ENCODE assay signal across 8 mouse cellular contexts in genomic region chr12:65037546-65037937, GRCm38 (mm10). TPM values are rescaled to one million over a fixed set of nuclear protein-coding genes. Genes with fewer than 3 reads are reported as not detected.
DNase-seq lines count a peak whose midpoint lies in the region; ATAC-seq and TF ChIP-seq lines count a peak whose summit lies in the region.

No protein-coding gene starts in this region.

- no peaks in the 10 kb centered on the region for H3K36me3 ChIP-seq in limb, embryonic 11.5 days (ENCODE audit: control insufficient read depth, insufficient read depth, low read length)
- peaks cover 10% of the 10 kb centered on the region for H3K36me3 ChIP-seq in myocyte (ENCODE audit: control insufficient read depth, insufficient read depth)

- no peak for TF ChIP-seq POLR2A in myocyte (IDR thresholded peaks at IDR 0.05; ENCODE audit: insufficient read length, low read depth)

- no peak overlapping the region for H3ac ChIP-seq in myocyte (ENCODE audit: control insufficient read depth, insufficient read length)

- 27% methylated on average over 4 of the region's 4 CpGs for WGBS in limb, embryonic 11.5 days

- DNase-seq in adrenal gland, adult 2 months, result peak; percentile 58
- no peak for DNase-seq in adrenal gland, postnatal 4 days (ENCODE audit: low spot score in 2 of 2)
- DNase-seq in MN1 (ENCODE audit: low spot score), result peak; percentile 72
- peak; percentile 39 for DNase-seq in fibroblast of lung, adult 2 months (ENCODE audit: low read depth)
- DNase-seq in limb, embryonic 11.5 days (ENCODE audit: low spot score), result no peak
- DNase-seq in right cerebral cortex, postnatal 25 days, result no peak
- no peak for DNase-seq in T-cell, adult 2 months (ENCODE audit: low spot score)

- peak overlapping the region; percentile 58 for H3K4me2 ChIP-seq in limb, embryonic 11.5 days (ENCODE audit: low read depth, severe bottlenecking)
- H3K4me2 ChIP-seq in myocyte (ENCODE audit: low read depth), result peak overlapping the region; percentile 88

- H3K4me1 ChIP-seq in limb, embryonic 11.5 days (ENCODE audit: control insufficient read depth, insufficient read depth, low read length), result 0 out of 2 replicates have a peak, but pooled peaks cover 6% of the 10 kb centered on the region

- no peak for ATAC-seq in limb, embryonic 11.5 days (ENCODE audit: insufficient number of reproducible peaks, low FRiP score, low TSS enrichment, low read depth)

- H3K79me2 ChIP-seq in myocyte (ENCODE audit: control insufficient read depth, insufficient read depth), result peaks cover 62% of the 10 kb centered on the region

- no peaks in the 10 kb centered on the region for H3K9me3 ChIP-seq in limb, embryonic 11.5 days (ENCODE audit: control insufficient read depth, low read length)

- no peak overlapping the region for H3K9ac ChIP-seq in limb, embryonic 11.5 days (ENCODE audit: low read length)

- no peak overlapping the region for H3K27ac ChIP-seq in limb, embryonic 11.5 days (replicated peaks; ENCODE audit: low read depth, low read length)

- no peaks in the 10 kb centered on the region for H3K27me3 ChIP-seq in limb, embryonic 11.5 days (ENCODE audit: control insufficient read depth, insufficient read depth, low read length)
- no peaks in the 10 kb centered on the region for H3K27me3 ChIP-seq in myocyte (ENCODE audit: control insufficient read depth, insufficient read depth, insufficient read length)

- H3K4me3 ChIP-seq in limb, embryonic 11.5 days (ENCODE audit: low read depth, low read length), result peak overlapping the region; percentile 85; the same call in 1 of the 2 replicates
- H3K4me3 ChIP-seq in myocyte, result peak overlapping the region; percentile 68

TF ChIP-seq in myocyte, 11 proteins besides CTCF, POLR2A, EP300 and RAD21:
- no peak for TF ChIP-seq CEBPB (IDR thresholded peaks at IDR 0.05; ENCODE audit: insufficient read depth, poor library complexity, severe bottlenecking)
- no peak for TF ChIP-seq TCF3 (IDR thresholded peaks at IDR 0.05; ENCODE audit: insufficient read length, low read depth)
- TF ChIP-seq TCF12 (IDR thresholded peaks at IDR 0.05; ENCODE audit: insufficient read depth, poor library complexity, severe bottlenecking), result no peak
- TF ChIP-seq POLR2AphosphoS2 (IDR thresholded peaks at IDR 0.05; ENCODE audit: insufficient read length, low read depth), result no peak
- TF ChIP-seq SRF (IDR thresholded peaks at IDR 0.05; ENCODE audit: control insufficient read depth, insufficient read length, low read depth), result no peak
- no peak for TF ChIP-seq MYOD1 (IDR thresholded peaks at IDR 0.05; ENCODE audit: control insufficient read depth in 1 of 3, insufficient read length in 2 of 3, low read depth in 2 of 3)
- TF ChIP-seq MYOG (IDR thresholded peaks at IDR 0.05; ENCODE audit: control insufficient read depth in 1 of 3, insufficient read depth in 1 of 3, insufficient read length in 2 of 3, low read depth in 2 of 3), result no peak
- no peak for TF ChIP-seq MAX (IDR thresholded peaks at IDR 0.05; ENCODE audit: low read depth)
- no peak for TF ChIP-seq USF1 (IDR thresholded peaks at IDR 0.05; ENCODE audit: low read depth)
- TF ChIP-seq E2F4 (IDR thresholded peaks at IDR 0.05; ENCODE audit: insufficient read depth), result no peak
- no peak for TF ChIP-seq REST (IDR thresholded peaks at IDR 0.05; ENCODE audit: insufficient read depth, insufficient read length)

RNA-seq across cellular contexts. Expression of gene Prpf39, which starts 1.4 kb away (rescaled TPM):
- 10 to 100 TPM; 25.0 to 32.2 TPM for total RNA-seq in adrenal gland, adult 2 months (2021)
- 2.2 and 2.8 TPM in 2 replicates for polyA plus RNA-seq in adrenal gland, adult 2 months (2012; rRNA removed)
- total RNA-seq in adrenal gland, postnatal 4 days (2021), result 10 to 100 TPM; 66.2 to 66.3 TPM
- polyA plus RNA-seq in limb, embryonic 11.5 days (2014; fragmentation: Nextera tagmentation; extraction: Ambion mirVana), result 74.4 and 79.0 TPM in 2 replicates
- polyA plus RNA-seq in myocyte (2012; fragmentation: generic; extraction: Trizol), result 3.8 TPM

RNA-seq across cellular contexts. Expression of gene Fkbp3, which starts 36.3 kb away (rescaled TPM):
- total RNA-seq in adrenal gland, adult 2 months (2021), result 100 to 1,000 TPM; 105 to 127 TPM
- 10.7 and 10.9 TPM in 2 replicates for polyA plus RNA-seq in adrenal gland, adult 2 months (2012; rRNA removed)
- 100 to 1,000 TPM; 150 to 153 TPM for total RNA-seq in adrenal gland, postnatal 4 days (2021)
- 627 and 648 TPM in 2 replicates for polyA plus RNA-seq in limb, embryonic 11.5 days (2014; fragmentation: Nextera tagmentation; extraction: Ambion mirVana)
- polyA plus RNA-seq in myocyte (2012; fragmentation: generic; extraction: Trizol), result 77.9 TPM

RNA-seq across cellular contexts. Expression of gene Fancm, which starts 37.9 kb away (rescaled TPM):
- 1 to 10 TPM; 6.9 to 9.2 TPM for total RNA-seq in adrenal gland, adult 2 months (2021)
- 2.1 and 2.5 TPM in 2 replicates for polyA plus RNA-seq in adrenal gland, adult 2 months (2012; rRNA removed)
- total RNA-seq in adrenal gland, postnatal 4 days (2021), result 10 to 100 TPM; 15.3 to 16.1 TPM
- polyA plus RNA-seq in limb, embryonic 11.5 days (2014; fragmentation: Nextera tagmentation; extraction: Ambion mirVana), result 18.0 and 18.6 TPM in 2 replicates
- 1.2 TPM for polyA plus RNA-seq in myocyte (2012; fragmentation: generic; extraction: Trizol)

Comparison
In these comparisons a context has a peak if more than half of its experiments do, and no peak if none do; other contexts are left out.
1. DNase-seq: peak in adrenal gland, adult 2 months (single experiment), MN1 (single experiment) and fibroblast of lung, adult 2 months (single experiment); none in adrenal gland, postnatal 4 days (0 of 2), limb, embryonic 11.5 days (single experiment), right cerebral cortex, postnatal 25 days (single experiment) and T-cell, adult 2 months (single experiment).
2. RNA of gene Prpf39, which starts 1.4 kb away (polyA plus RNA-seq): 74.4 to 79.0 TPM in limb, embryonic 11.5 days; 3.8 TPM in myocyte (single experiment) and 2.2 to 2.8 TPM in adrenal gland, adult 2 months; every median in the first group is over 10 times any median in the second.